Mouse (Mus musculus): Measurements from ENCODE around the gene Mgat4b. TPM values are rescaled to one million over a fixed set of nuclear protein-coding genes. Genes with fewer than 3 reads are reported as not detected.
A peak's percentile ranks its signal among the peaks of the same experiment; 100 is the strongest.

The Mgat4b gene
- polyA plus RNA-seq, 1 experiment from 2014 or later: 15.2 TPM

DNA sequence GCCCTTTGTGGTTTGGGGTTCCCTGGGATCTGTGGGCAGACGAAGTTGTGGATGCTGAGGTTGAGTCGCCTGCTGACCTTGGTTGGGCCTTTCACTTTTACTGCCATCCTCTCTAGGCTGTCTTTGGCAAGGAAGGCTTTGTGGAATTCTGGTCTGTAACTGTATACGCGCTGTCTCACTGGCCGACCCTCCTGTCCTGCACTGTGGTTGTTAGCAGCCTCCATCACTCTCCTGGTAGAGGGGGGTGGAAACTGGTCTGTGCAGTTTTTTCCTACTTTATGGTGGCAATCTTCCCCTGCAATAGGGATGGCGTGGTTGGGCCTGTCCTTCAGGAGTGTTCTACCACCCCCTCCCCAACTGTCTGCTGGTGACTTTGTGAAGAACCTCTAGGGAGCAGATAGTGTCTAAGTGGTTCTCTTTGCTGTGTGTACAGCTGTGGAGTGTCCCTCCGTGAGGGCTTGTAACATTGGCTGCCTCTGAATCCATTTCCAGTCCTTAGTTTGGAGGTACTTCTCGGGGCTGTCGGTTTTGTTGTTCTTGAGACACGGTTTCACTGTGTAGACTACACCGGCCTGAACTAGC is 42.1 kb downstream of the Mgat4b start:
- H3K27ac ChIP-seq (ENCODE audit: low read depth, low read length): no peak overlapping the region
- H3K4me3 ChIP-seq (ENCODE audit: low read depth, low read length): no peak overlapping the region
- no peaks in the 10 kb centered on the region for H3K4me1 ChIP-seq (ENCODE audit: control insufficient read depth, insufficient read depth, low read length)
- ATAC-seq: no peak
- DNase-seq (ENCODE audit: low spot score): no peak
- no peak overlapping the region for H3K9ac ChIP-seq (ENCODE audit: low read length)
- 90% methylated on average over 11 of the region's 11 CpGs for WGBS
- H3K9me3 ChIP-seq (replicated peaks; ENCODE audit: control insufficient read depth, low read length): no peaks in the 10 kb centered on the region
- H3K4me2 ChIP-seq (ENCODE audit: low read length): no peak overlapping the region
- H3K36me3 ChIP-seq (ENCODE audit: control insufficient read depth, insufficient read depth, low read length): peaks cover 27% of the 10 kb centered on the region
- no peaks in the 10 kb centered on the region for H3K27me3 ChIP-seq (replicated peaks; ENCODE audit: control insufficient read depth, insufficient read depth, low read length)

DNA sequence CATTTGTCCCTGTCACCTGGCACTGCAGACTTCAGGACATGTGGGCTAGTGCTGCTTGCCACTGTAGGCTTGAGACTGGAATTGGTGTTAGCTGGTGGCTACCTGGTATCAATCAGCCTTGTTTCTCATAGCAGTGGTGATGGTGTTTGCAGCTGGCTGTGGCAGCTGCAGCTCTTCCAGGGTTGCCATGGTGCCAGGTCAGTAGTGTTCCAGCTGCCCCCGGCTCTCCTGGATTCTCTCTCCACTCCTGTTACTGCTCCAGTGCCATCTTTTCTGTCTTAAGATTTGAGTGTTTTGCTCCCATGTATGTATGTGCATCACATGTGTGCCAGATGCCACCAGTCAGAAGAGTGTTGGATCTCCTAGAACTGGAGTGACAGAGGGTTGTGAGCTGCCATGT is 42.7 kb downstream of the Mgat4b start:
- no peak overlapping the region for H3K4me3 ChIP-seq (ENCODE audit: low read depth, low read length)
- peaks cover 33% of the 10 kb centered on the region for H3K36me3 ChIP-seq (ENCODE audit: control insufficient read depth, insufficient read depth, low read length)
- H3K9me3 ChIP-seq (replicated peaks; ENCODE audit: control insufficient read depth, low read length): no peaks in the 10 kb centered on the region
- H3K4me2 ChIP-seq (ENCODE audit: low read length): no peak overlapping the region
- WGBS: 69% methylated on average over 1 of the region's 1 CpGs
- ATAC-seq (peak; percentile 33; the same call in 1 of the 2 replicates), DNase-seq (ENCODE audit: low spot score) (no peak)
- no peak overlapping the region for H3K9ac ChIP-seq (ENCODE audit: low read length)
- H3K4me1 ChIP-seq (ENCODE audit: control insufficient read depth, insufficient read depth, low read length): no peaks in the 10 kb centered on the region
- no peaks in the 10 kb centered on the region for H3K27me3 ChIP-seq (replicated peaks; ENCODE audit: control insufficient read depth, insufficient read depth, low read length)
- no peak overlapping the region for H3K27ac ChIP-seq (ENCODE audit: low read depth, low read length)

DNA sequence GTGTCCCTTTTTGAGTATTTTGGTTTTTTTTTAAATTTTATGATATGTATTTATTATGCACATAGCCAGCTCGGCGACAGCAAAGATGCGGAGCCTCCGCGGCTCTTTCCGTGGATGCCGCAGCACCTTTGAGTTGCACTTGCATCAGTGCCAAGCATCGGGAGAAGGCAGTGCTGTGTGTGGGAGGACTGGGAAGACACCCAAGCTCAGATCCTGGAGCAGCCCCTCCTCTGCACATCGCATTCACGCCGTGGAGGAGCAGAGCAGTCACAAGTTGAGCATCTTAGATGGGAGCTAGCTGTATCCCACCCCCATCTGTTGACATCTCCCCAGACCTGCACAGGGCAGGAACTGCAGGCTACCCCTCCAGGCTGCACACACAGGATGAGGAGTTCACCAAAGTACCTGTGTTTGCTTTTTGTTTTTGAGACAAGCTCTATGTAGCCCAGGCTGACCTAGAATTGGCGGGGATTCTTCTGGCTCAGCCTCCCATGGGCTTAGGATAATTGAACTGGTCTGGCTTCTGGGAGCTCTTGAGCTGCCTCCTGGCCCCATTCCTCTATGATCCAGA is 43.4 kb downstream of the Mgat4b start:
- Histone ChIP-seq H3K9ac (ENCODE audit: low read length) (no peak overlapping the region), H3K4me2 (ENCODE audit: low read length) (no peak overlapping the region), H3K9me3 (replicated peaks; ENCODE audit: control insufficient read depth, low read length) (no peaks in the 10 kb centered on the region), H3K4me3 (ENCODE audit: low read depth, low read length) (no peak overlapping the region), H3K27me3 (replicated peaks; ENCODE audit: control insufficient read depth, insufficient read depth, low read length) (no peaks in the 10 kb centered on the region), H3K27ac (ENCODE audit: low read depth, low read length) (no peak overlapping the region), H3K4me1 (ENCODE audit: control insufficient read depth, insufficient read depth, low read length) (no peaks in the 10 kb centered on the region), H3K36me3 (ENCODE audit: control insufficient read depth, insufficient read depth, low read length) (peaks cover 40% of the 10 kb centered on the region)
- ATAC-seq (peak; percentile 64; the same call in 1 of the 2 replicates), DNase-seq (ENCODE audit: low spot score) (peak; percentile 59)
- 77% methylated on average over 12 of the region's 12 CpGs for WGBS

GRCm38 (mm10) chr11:50256615-50257014 is 45.9 kb downstream of the Mgat4b start:
- peaks cover 64% of the 10 kb centered on the region for H3K36me3 ChIP-seq (ENCODE audit: control insufficient read depth, insufficient read depth, low read length)
- H3K27ac ChIP-seq (ENCODE audit: low read depth, low read length): no peak overlapping the region
- no peak for DNase-seq (ENCODE audit: low spot score)
- no peak overlapping the region for H3K9ac ChIP-seq (ENCODE audit: low read length)
- no peaks in the 10 kb centered on the region for H3K4me1 ChIP-seq (ENCODE audit: control insufficient read depth, insufficient read depth, low read length)
- no peak for ATAC-seq
- no peaks in the 10 kb centered on the region for H3K9me3 ChIP-seq (replicated peaks; ENCODE audit: control insufficient read depth, low read length)
- no peak overlapping the region for H3K4me2 ChIP-seq (ENCODE audit: low read length)
- no peak overlapping the region for H3K4me3 ChIP-seq (ENCODE audit: low read depth, low read length)
- H3K27me3 ChIP-seq (replicated peaks; ENCODE audit: control insufficient read depth, insufficient read depth, low read length): no peaks in the 10 kb centered on the region
- 90% methylated on average over 7 of the region's 7 CpGs for WGBS

- no peak for ATAC-seq
Observed at GRCm38 (mm10) chr11:50258310-50258709, 47.6 kb downstream of the Mgat4b start.

DNA sequence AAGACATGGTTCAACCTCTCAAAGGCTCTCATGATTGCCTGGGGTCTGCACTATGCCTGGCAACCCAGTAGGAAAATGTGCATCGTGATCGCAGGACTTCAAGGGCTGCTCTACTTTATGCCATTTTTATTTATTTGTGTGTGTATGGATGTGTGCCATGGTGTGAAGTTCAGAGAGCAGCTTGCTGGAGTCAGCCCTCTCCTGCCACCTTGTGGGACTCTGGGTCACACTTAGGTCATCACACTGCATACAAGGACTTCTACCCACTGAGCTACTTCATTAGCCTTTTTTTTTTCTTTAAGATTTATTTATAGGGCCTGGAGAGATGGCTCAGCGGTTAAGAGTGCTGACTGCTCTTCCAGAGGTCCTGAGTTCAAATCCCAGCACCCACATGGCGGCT is 51.3 kb downstream of the Mgat4b start:
- no peaks in the 10 kb centered on the region for H3K4me1 ChIP-seq (ENCODE audit: control insufficient read depth, insufficient read depth, low read length)
- DNase-seq (ENCODE audit: low spot score) (no peak), ATAC-seq (no peak)
- H3K27me3 ChIP-seq (replicated peaks; ENCODE audit: control insufficient read depth, insufficient read depth, low read length): no peaks in the 10 kb centered on the region
- peaks cover 93% of the 10 kb centered on the region for H3K36me3 ChIP-seq (ENCODE audit: control insufficient read depth, insufficient read depth, low read length)
- no peaks in the 10 kb centered on the region for H3K9me3 ChIP-seq (replicated peaks; ENCODE audit: control insufficient read depth, low read length)
- WGBS: 96% methylated on average over 4 of the region's 4 CpGs
- no peak overlapping the region for H3K27ac ChIP-seq (ENCODE audit: low read depth, low read length)
- no peak overlapping the region for H3K4me2 ChIP-seq (ENCODE audit: low read length)
- H3K4me3 ChIP-seq (ENCODE audit: low read depth, low read length): no peak overlapping the region
- no peak overlapping the region for H3K9ac ChIP-seq (ENCODE audit: low read length)

More at GRCm38 (mm10) chr11:50258310-50258709, 47.6 kb downstream of the Mgat4b start:
- WGBS: 93% methylated on average over 7 of the region's 7 CpGs
- no peaks in the 10 kb centered on the region for H3K4me1 ChIP-seq (ENCODE audit: control insufficient read depth, insufficient read depth, low read length)
- H3K36me3 ChIP-seq (ENCODE audit: control insufficient read depth, insufficient read depth, low read length): peaks cover 81% of the 10 kb centered on the region
- no peak overlapping the region for H3K4me2 ChIP-seq (ENCODE audit: low read length)
- H3K9ac ChIP-seq (ENCODE audit: low read length): no peak overlapping the region
- no peak for DNase-seq (ENCODE audit: low spot score)
- H3K9me3 ChIP-seq (replicated peaks; ENCODE audit: control insufficient read depth, low read length): no peaks in the 10 kb centered on the region
- H3K27me3 ChIP-seq (replicated peaks; ENCODE audit: control insufficient read depth, insufficient read depth, low read length): no peaks in the 10 kb centered on the region
- no peak overlapping the region for H3K4me3 ChIP-seq (ENCODE audit: low read depth, low read length)
- H3K27ac ChIP-seq (ENCODE audit: low read depth, low read length): no peak overlapping the region

DNA sequence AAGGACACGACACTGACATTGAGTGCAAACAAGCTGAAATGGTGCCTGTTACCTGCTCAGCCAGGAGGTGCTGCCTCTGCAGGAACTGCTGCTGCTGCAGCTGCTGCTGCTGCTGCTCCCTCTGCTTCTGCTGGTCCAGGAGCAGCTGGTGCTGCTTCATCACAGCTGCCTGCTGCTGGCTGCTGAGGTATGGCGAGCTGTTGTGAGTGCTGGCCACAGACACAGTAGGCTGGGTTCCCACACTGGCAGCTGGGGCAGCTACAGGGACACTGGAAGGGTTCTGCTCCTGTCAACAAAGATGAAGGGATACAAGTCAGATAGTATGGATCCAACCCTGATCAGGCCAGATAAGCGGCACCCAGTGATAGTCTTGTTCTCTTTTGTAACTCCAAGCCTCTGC is 52.5 kb downstream of the Mgat4b start:
- no peak overlapping the region for H3K4me3 ChIP-seq (ENCODE audit: low read depth, low read length)
- no peak for ATAC-seq
- no peak overlapping the region for H3K4me2 ChIP-seq (ENCODE audit: low read length)
- H3K4me1 ChIP-seq (ENCODE audit: control insufficient read depth, insufficient read depth, low read length): no peaks in the 10 kb centered on the region
- no peak overlapping the region for H3K27ac ChIP-seq (ENCODE audit: low read depth, low read length)
- H3K9me3 ChIP-seq (replicated peaks; ENCODE audit: control insufficient read depth, low read length): no peaks in the 10 kb centered on the region
- 91% methylated on average over 3 of the region's 3 CpGs for WGBS
- no peak for DNase-seq (ENCODE audit: low spot score)
- no peaks in the 10 kb centered on the region for H3K27me3 ChIP-seq (replicated peaks; ENCODE audit: control insufficient read depth, insufficient read depth, low read length)
- no peak overlapping the region for H3K9ac ChIP-seq (ENCODE audit: low read length)
- H3K36me3 ChIP-seq (ENCODE audit: control insufficient read depth, insufficient read depth, low read length): peaks cover 82% of the 10 kb centered on the region

GRCm38 (mm10) chr11:50265931-50266330 is 55.2 kb downstream of the Mgat4b start:
- H3K9ac ChIP-seq (ENCODE audit: low read length): no peak overlapping the region
- H3K27me3 ChIP-seq (replicated peaks; ENCODE audit: control insufficient read depth, insufficient read depth, low read length): no peaks in the 10 kb centered on the region
- WGBS: 87% methylated on average over 8 of the region's 8 CpGs
- no peaks in the 10 kb centered on the region for H3K9me3 ChIP-seq (replicated peaks; ENCODE audit: control insufficient read depth, low read length)
- H3K4me3 ChIP-seq (ENCODE audit: low read depth, low read length): no peak overlapping the region
- ATAC-seq: no peak
- no peak for DNase-seq (ENCODE audit: low spot score)
- H3K4me1 ChIP-seq (ENCODE audit: control insufficient read depth, insufficient read depth, low read length): no peaks in the 10 kb centered on the region
- H3K4me2 ChIP-seq (ENCODE audit: low read length): no peak overlapping the region
- no peak overlapping the region for H3K27ac ChIP-seq (ENCODE audit: low read depth, low read length)
- H3K36me3 ChIP-seq (ENCODE audit: control insufficient read depth, insufficient read depth, low read length): peaks cover 54% of the 10 kb centered on the region

GRCm38 (mm10) chr11:50266997-50267396 is 56.3 kb downstream of the Mgat4b start:
- peaks cover 45% of the 10 kb centered on the region for H3K36me3 ChIP-seq (ENCODE audit: control insufficient read depth, insufficient read depth, low read length)
- no peak for ATAC-seq
- WGBS: 95% methylated on average over 3 of the region's 3 CpGs
- DNase-seq (ENCODE audit: low spot score): no peak
- no peaks in the 10 kb centered on the region for H3K4me1 ChIP-seq (ENCODE audit: control insufficient read depth, insufficient read depth, low read length)
- no peaks in the 10 kb centered on the region for H3K27me3 ChIP-seq (replicated peaks; ENCODE audit: control insufficient read depth, insufficient read depth, low read length)
- no peak overlapping the region for H3K4me2 ChIP-seq (ENCODE audit: low read length)
- no peaks in the 10 kb centered on the region for H3K9me3 ChIP-seq (replicated peaks; ENCODE audit: control insufficient read depth, low read length)
- no peak overlapping the region for H3K4me3 ChIP-seq (ENCODE audit: low read depth, low read length)
- H3K9ac ChIP-seq (ENCODE audit: low read length): no peak overlapping the region
- H3K27ac ChIP-seq (ENCODE audit: low read depth, low read length): no peak overlapping the region
